Mouse (Mus musculus): ENCODE measurements around the gene Esrra. TPM values are rescaled to one million over a fixed set of nuclear protein-coding genes. Genes with fewer than 3 reads are reported as not detected.

Esrra gene
- total RNA-seq, 2 experiments from 2014 or later, result 38.7 to 63.0 TPM

GRCm38 (mm10) chr19:6941372-6942248 is 20.0 kb upstream of the Esrra start, which contains the start of gene Bad:
Bad (plus strand) TSS chr19:6941861.
- DNase-seq (ENCODE audit: low spot score in 2 of 2), result peak; percentile 96

- no peak for DNase-seq (ENCODE audit: low spot score in 2 of 2)
Measured at GRCm38 (mm10) chr19:6940396-6941351, 19.1 kb upstream of the Esrra start.

GRCm38 (mm10) chr19:6939106-6940002 is 17.7 kb upstream of the Esrra start:
- DNase-seq (ENCODE audit: low spot score in 2 of 2), result no peak

GRCm38 (mm10) chr19:6937541-6938465 is 16.2 kb upstream of the Esrra start:
- no peak for DNase-seq (ENCODE audit: low spot score in 2 of 2)

GRCm38 (mm10) chr19:6936299-6936698 is 14.7 kb upstream of the Esrra start:
- no peak for DNase-seq (ENCODE audit: low spot score in 2 of 2)

- no peak for DNase-seq (ENCODE audit: low spot score in 2 of 2)
Measured at GRCm38 (mm10) chr19:6934195-6934977, 12.8 kb upstream of the Esrra start, which contains the start of gene Kcnk4. Kcnk4 (minus strand) TSS chr19:6934515.

- DNase-seq (ENCODE audit: low spot score in 2 of 2), result no peak
Measured at GRCm38 (mm10) chr19:6933436-6934194, 12.0 kb upstream of the Esrra start.

GRCm38 (mm10) chr19:6933102-6933435 is 11.5 kb upstream of the Esrra start:
- no peak for DNase-seq (ENCODE audit: low spot score in 2 of 2)

- no peak for DNase-seq (ENCODE audit: low spot score in 2 of 2)
Measured at GRCm38 (mm10) chr19:6932018-6932417, 10.4 kb upstream of the Esrra start.

GRCm38 (mm10) chr19:6931002-6931401 is 9.4 kb upstream of the Esrra start:
- DNase-seq (ENCODE audit: low spot score in 2 of 2), result no peak

GRCm38 (mm10) chr19:6928080-6928479 is 6.5 kb upstream of the Esrra start:
- no peak for DNase-seq (ENCODE audit: low spot score in 2 of 2)

GRCm38 (mm10) chr19:6926559-6927255 is 5.1 kb upstream of the Esrra start:
- no peak for DNase-seq (ENCODE audit: low spot score in 2 of 2)

GRCm38 (mm10) chr19:6925611-6926329 is 4.2 kb upstream of the Esrra start:
- DNase-seq (ENCODE audit: low spot score in 2 of 2), result no peak

GRCm38 (mm10) chr19:6925307-6925573 is 3.6 kb upstream of the Esrra start, which contains the start of gene Catsperz:
Catsperz (minus strand) TSS chr19:6925380.
- no peak for DNase-seq (ENCODE audit: low spot score in 2 of 2)

GRCm38 (mm10) chr19:6924461-6925306 is 3.1 kb upstream of the Esrra start:
- DNase-seq (ENCODE audit: low spot score in 2 of 2), result peak; percentile 89 to 90
